Mouse (Mus musculus) brain, embryonic 18.5 days (tissue): Measurements from ENCODE around the gene Dusp13.

Experiments used
- DNase-seq: peaks from one replicate; pipeline ENCODE4 v3.0.0-alpha.2; 2012; ENCODE audit warnings: low read depth, low spot score

Gene Dusp13

DNA sequence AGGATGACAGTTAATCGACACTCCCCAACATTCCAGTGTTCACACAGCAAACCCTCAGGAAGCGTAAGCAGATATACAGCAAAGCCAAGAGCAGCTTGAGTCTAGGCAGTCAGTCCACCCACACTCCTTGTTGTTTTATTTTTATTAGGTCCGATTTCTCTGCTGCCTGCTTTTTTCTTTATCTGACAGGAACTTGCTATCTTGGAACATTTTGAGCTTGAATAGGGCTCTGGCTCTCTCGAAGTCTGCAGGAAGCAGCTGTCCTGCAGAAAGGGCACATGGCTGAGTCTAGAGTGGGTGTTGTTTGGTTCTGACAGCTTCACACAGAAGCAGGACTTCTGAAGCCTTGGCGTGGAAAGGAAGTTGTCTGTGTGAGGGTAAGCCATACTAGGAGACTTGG is 47.7 kb downstream of the Dusp13 start:
- no peak for DNase-seq

DNA sequence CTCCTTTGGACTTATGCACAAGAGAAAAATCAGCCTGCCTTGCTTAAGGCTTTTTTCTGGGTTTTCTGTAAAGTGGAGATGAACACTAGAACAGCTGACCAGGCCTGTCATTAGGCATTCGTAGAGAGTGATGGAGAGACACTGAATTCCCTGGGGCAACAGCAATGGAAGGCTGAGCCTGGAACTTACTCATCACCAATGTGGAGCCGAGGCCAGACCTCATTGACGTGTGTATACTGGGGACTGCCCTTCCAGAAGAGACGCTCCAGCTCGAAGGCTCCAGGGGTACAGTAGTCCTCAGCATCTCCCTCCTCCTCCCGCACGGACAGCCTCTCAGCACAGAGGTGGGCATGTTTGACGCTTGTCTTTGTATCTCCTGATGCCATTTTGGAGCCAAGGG is 48.3 kb downstream of the Dusp13 start:
- DNase-seq = no peak

GRCm38 (mm10) chr14:21696186-21696830 is 54.7 kb downstream of the Dusp13 start:
- DNase-seq = no peak

DNA sequence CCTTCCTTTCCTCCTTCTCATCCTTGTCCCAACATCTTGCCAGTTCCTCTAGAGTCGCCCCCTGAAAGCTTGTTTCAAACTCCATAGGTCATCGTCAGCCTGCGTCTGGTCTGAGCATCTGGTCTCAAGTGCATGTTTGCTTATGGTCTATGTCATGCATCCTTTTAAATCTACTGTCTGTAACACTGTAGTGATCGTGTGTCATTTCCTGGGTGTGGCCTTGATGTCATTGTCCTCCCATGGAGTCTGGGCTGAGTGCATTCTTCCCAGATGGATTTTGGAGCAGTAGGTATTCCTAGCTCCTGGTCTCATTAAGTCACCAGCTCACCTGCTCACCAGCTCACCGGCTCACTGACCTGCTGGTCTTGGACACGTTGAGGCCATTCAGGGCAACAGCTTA is 56.0 kb downstream of the Dusp13 start:
- DNase-seq = no peak

- no peak for DNase-seq
These were observed 59.9 kb downstream of the Dusp13 start for GRCm38 (mm10) chr14:21691070-21691469.

DNA sequence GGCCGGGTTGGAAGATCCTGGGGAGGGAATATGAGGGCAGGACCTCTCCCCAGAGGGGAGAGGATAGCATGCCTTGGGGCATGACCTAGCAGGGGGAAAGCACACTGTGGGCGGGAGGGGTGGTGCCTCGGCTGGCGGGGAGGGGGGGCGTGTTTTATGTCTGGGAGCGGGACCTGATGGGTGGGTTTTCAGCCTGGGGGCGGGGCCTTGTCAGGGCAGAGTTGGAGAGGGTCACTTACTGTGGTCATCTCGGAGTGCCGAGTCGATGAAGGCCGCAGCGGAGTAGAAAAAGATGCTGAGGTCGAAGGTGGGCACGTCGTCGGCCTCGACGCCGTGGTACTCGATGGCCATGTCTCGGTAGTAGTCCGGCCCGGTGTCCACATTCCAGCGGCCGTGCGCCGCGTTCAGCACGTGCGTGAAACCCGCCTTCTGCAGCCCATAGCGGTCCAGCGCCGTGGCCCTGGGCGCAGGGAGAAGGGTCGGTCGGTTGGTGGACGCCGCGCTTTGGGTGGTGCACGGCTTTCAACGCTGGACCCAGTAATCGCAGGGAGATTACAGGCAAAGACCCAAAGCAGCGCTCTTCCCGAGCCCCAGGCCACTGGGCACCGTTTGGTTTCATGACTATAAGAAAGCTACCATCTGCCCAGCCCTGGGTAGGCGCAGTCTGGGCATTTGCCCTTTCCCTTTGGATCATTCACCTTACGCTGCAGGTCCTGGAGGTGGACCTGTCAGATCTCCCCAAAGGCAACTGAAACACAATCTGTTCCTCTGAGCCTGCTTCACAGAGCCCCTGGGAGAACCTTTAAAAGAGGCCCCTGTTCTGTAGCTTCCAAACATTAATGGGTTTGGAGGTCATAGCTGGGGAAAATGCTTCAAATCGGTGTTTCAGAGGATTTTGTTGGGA is 64.4 kb downstream of the Dusp13 start:
- DNase-seq = no peak

GRCm38 (mm10) chr14:21685411-21686146 is 65.4 kb downstream of the Dusp13 start:
- DNase-seq = no peak

GRCm38 (mm10) chr14:21683834-21684233 is 67.1 kb downstream of the Dusp13 start:
- no peak for DNase-seq
